Mouse (Mus musculus) G1E (cell line): Measurements from ENCODE around the gene Nr3c2. TPM values are rescaled to one million over a fixed set of nuclear protein-coding genes. Genes with fewer than 3 reads are reported as not detected.

Experiments used
- ATAC-seq: 2 replicates; pipeline ENCODE4 v1.8.0; 2016; ENCODE audit warnings: mild to moderate bottlenecking; ENCODE audit not compliant: insufficient number of reproducible peaks, poor library complexity, low FRiP score, severe bottlenecking; ENCODE audit errors: extremely low read depth
- DNase-seq: peaks from one replicate; pipeline ENCODE4 v3.0.0; 2012; ENCODE audit warnings: low spot score
- H3K27me3 ChIP-seq: 2 replicates; pipeline ENCODE4 v1.6.1; 2012; ENCODE audit warnings: mild to moderate bottlenecking, low read length, inconsistent platforms; ENCODE audit not compliant: insufficient read depth
- H3K36me3 ChIP-seq: replicated peaks from 2 replicates; pipeline ENCODE3; 2012; ENCODE audit warnings: mild to moderate bottlenecking, inconsistent platforms
- H3K4me1 ChIP-seq: 2 replicates; pipeline ENCODE4 v1.6.1; 2012; ENCODE audit warnings: low read depth, low read length, inconsistent platforms, mixed read lengths; ENCODE audit not compliant: insufficient read depth
- H3K4me3 ChIP-seq: 2 replicates; pipeline ENCODE4 v1.5.1; 2012; ENCODE audit warnings: low read depth, mild to moderate bottlenecking, inconsistent platforms, low read length, moderate library complexity, mixed read lengths
- H3K9me3 ChIP-seq: replicated peaks from 2 replicates; pipeline ENCODE4 v1.6.1; 2012; ENCODE audit warnings: inconsistent platforms
- CTCF ChIP-seq: IDR thresholded peaks from 2 replicates; pipeline ENCODE4 v1.5.1; 2012; ENCODE audit warnings: low read depth, low read length, inconsistent platforms, mixed read lengths
- GATA1 ChIP-seq: IDR thresholded peaks from 2 replicates; pipeline ENCODE4 v1.6.1; 2012; ENCODE audit warnings: borderline replicate concordance, low read length, inconsistent platforms, mixed read lengths
- GATA2 ChIP-seq: IDR thresholded peaks from 2 replicates; pipeline ENCODE4 v1.6.1; 2012; ENCODE audit warnings: low read depth, low read length, inconsistent platforms, borderline replicate concordance
- POLR2AphosphoS5 ChIP-seq: IDR thresholded peaks from 2 replicates; pipeline ENCODE4 v1.6.1; 2012; ENCODE audit warnings: low read depth, low read length, inconsistent platforms; ENCODE audit not compliant: insufficient replicate concordance
- TAL1 ChIP-seq: conservative IDR thresholded peaks from 2 replicates; pipeline ENCODE4 v1.6.1; 2012; ENCODE audit warnings: low read depth, low read length, inconsistent platforms, mixed read lengths
- polyA plus RNA-seq: library from polyadenylated mRNA; stranded (reverse); fragments of >175 nt; gene quantifications from 2 replicates; pipeline ENCODE4 v1.2.3, GENCODE M21; 2012
- total RNA-seq, 2 experiments: library from RNA; stranded (forward) in 1 of 2; stranded (reverse) in 1 of 2; fragments of 200-1000 nt in 1 of 2; fragments of >200 nt in 1 of 2; fragmentation: Nextera tagmentation in 1 of 2; gene quantifications; 2 replicates each; pipeline ENCODE4 v1.2.3; 2014 to 2017

Nr3c2 gene
- total and polyA plus RNA-seq, 3 experiments = 0.26 to 12.0 (median 7.6) TPM

- Histone ChIP-seq H3K4me3 (no peak overlapping the region), H3K36me3 (no peaks in the 10 kb centered on the region), H3K4me1 (no peaks in the 10 kb centered on the region), H3K27me3 (no peaks in the 10 kb centered on the region), H3K9me3 (no peaks in the 10 kb centered on the region)
- no peak for DNase-seq
- ATAC-seq = no peak
- TF ChIP-seq POLR2AphosphoS5 = no peak
- TF ChIP-seq GATA2 = no peak
- no peak for TF ChIP-seq TAL1
- TF ChIP-seq CTCF = no peak
- TF ChIP-seq GATA1 = no peak
Measured at GRCm38 (mm10) chr8:76984851-76985250, 85.6 kb downstream of the Nr3c2 start.

DNA sequence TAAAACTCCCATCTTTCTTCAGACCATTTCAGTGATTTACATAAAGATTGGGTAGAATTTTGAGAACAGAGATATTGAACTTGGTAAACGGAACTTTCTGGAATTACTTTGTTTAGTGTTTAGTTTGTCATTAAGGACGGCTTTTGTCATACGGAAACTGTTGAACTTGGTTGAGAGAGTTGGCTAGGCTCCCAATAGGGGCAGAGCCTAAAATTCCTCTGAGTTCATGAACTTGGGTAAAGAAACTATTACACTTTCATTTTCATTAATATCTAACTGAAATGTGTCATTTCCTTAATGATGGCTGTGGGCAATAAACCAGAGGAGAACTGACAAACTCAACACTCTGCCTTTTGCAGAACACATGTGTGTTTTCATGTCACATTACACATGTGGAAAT, 88.6 kb downstream of the Nr3c2 start:
- ATAC-seq (no peak), DNase-seq (no peak)
- no peaks in the 10 kb centered on the region for H3K9me3 ChIP-seq
- H3K27me3 ChIP-seq = no peaks in the 10 kb centered on the region
- no peaks in the 10 kb centered on the region for H3K4me1 ChIP-seq
- TF ChIP-seq CTCF (no peak), POLR2AphosphoS5 (no peak), GATA2 (no peak), TAL1 (no peak), GATA1 (no peak)
- H3K36me3 ChIP-seq = no peaks in the 10 kb centered on the region
- H3K4me3 ChIP-seq = no peak overlapping the region

DNA sequence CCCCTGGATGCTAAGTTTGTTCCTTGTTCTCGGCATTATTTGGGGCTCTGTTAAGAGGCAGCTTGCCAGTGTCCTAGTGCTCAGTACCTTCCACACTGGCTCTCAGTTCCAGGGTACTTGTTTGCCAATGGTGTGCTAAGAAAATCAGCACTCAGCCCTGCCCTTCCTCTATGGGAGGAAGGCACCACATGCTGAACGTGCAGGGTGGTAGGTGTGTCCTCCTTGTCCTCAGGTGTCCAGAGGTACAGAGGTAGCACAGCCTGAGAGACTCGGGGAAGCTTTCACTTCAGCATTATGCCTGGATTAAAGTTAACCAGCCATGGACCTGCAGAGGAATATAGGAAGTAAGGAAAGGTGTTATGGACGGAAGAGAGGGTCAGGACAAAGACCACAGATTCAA, 99.0 kb downstream of the Nr3c2 start:
- DNase-seq (no peak), ATAC-seq (no peak)
- no peak for TF ChIP-seq GATA2
- TF ChIP-seq GATA1 = no peak
- no peak for TF ChIP-seq TAL1
- no peaks in the 10 kb centered on the region for H3K27me3 ChIP-seq
- no peak overlapping the region for H3K4me3 ChIP-seq
- no peaks in the 10 kb centered on the region for H3K9me3 ChIP-seq
- no peaks in the 10 kb centered on the region for H3K4me1 ChIP-seq
- no peaks in the 10 kb centered on the region for H3K36me3 ChIP-seq

DNA sequence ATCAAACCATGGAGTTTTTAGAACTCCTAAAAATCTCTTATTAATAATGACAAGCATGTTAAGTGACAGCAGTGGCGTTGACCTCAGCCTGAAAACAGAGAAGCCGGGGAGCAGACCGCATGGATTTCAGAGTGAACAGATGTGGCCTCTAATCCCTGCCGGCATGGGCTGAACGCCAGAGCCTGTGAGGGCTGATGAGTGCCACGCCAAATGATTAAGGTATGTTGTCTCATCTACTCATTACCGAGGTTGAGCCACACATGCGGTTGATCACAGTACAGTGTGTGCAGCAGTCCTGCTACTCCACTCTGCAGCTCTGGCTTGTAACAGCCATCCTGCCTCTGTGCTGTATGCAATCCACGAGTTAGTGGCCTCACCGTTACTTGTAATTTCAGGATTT, 110.2 kb downstream of the Nr3c2 start:
- Histone ChIP-seq H3K36me3 (no peaks in the 10 kb centered on the region), H3K9me3 (no peaks in the 10 kb centered on the region), H3K4me1 (no peaks in the 10 kb centered on the region), H3K4me3 (no peak overlapping the region), H3K27me3 (peaks cover 5% of the 10 kb centered on the region; the same call in 1 of the 2 replicates)
- DNase-seq (no peak), ATAC-seq (no peak)
- no peak for TF ChIP-seq GATA1
- no peak for TF ChIP-seq TAL1
- no peak for TF ChIP-seq POLR2AphosphoS5
- no peak for TF ChIP-seq CTCF
- no peak for TF ChIP-seq GATA2

GRCm38 (mm10) chr8:77011985-77012384, 112.7 kb downstream of the Nr3c2 start:
- Histone ChIP-seq H3K9me3 (no peaks in the 10 kb centered on the region), H3K4me3 (no peak overlapping the region), H3K36me3 (no peaks in the 10 kb centered on the region), H3K27me3 (peaks cover 5% of the 10 kb centered on the region; the same call in 1 of the 2 replicates), H3K4me1 (no peaks in the 10 kb centered on the region)
- no peak for TF ChIP-seq GATA2
- TF ChIP-seq GATA1 = no peak
- no peak for TF ChIP-seq POLR2AphosphoS5
- TF ChIP-seq CTCF = no peak
- no peak for TF ChIP-seq TAL1
- ATAC-seq (no peak), DNase-seq (no peak)

DNA sequence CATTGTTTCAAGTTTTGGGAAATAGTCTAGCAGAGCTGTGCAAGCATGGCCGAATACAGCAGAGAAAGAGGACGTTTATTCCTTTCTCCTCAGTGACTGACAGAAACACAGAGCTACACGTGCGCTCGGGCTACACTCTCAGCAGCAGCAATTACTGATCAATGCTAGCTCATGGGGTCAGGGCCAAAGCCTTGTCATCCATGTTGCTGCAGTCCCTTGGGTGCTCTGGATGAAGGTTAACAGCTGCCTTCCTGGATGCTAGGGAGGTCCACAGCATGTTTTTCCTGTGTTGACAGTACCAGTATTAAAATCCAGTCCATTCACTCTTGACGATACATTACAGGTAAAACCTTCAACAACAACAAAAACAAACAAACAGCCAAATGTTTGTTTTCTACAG, 113.4 kb downstream of the Nr3c2 start:
- no peaks in the 10 kb centered on the region for H3K36me3 ChIP-seq
- H3K4me3 ChIP-seq = no peak overlapping the region
- H3K9me3 ChIP-seq = no peaks in the 10 kb centered on the region
- peaks cover 5% of the 10 kb centered on the region; the same call in 1 of the 2 replicates for H3K27me3 ChIP-seq
- no peak for DNase-seq
- TF ChIP-seq POLR2AphosphoS5 = no peak
- no peak for TF ChIP-seq CTCF
- no peak for TF ChIP-seq GATA2
- no peak for TF ChIP-seq TAL1
- TF ChIP-seq GATA1 = no peak
- H3K4me1 ChIP-seq = no peaks in the 10 kb centered on the region
- ATAC-seq = no peak

GRCm38 (mm10) chr8:77016713-77017112, 117.5 kb downstream of the Nr3c2 start:
- TF ChIP-seq GATA2 = no peak
- no peak for TF ChIP-seq TAL1
- no peak for TF ChIP-seq CTCF
- no peak for TF ChIP-seq POLR2AphosphoS5
- TF ChIP-seq GATA1 = no peak
- Histone ChIP-seq H3K4me3 (no peak overlapping the region), H3K4me1 (no peaks in the 10 kb centered on the region), H3K9me3 (no peaks in the 10 kb centered on the region), H3K36me3 (no peaks in the 10 kb centered on the region), H3K27me3 (peaks cover 2% of the 10 kb centered on the region; the same call in 1 of the 2 replicates)
- DNase-seq (no peak), ATAC-seq (no peak)
